In the genomic region with DNA sequence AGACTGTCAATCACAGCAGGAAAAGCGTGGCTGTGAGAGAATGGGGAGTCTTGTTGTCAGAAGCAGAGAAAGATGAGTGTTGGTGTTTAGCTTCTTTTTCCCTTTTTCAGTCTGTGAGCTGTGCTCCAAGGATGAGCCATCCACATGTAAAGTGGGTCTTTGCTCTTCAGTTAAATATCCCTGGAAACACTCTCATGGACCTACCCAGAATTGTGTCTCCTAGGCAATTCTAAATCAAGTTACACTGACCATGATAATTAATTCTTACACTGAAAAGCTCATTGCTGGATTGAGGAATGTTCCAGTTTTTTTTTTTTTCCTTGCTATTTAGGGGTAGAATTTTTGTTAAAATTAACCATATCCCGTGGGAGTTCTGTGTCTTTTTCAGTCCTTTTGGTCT, we compare ENCODE assay signal across 28 mouse cellular contexts.
DNase-seq lines count a peak whose midpoint lies in the region; ATAC-seq lines count a peak whose summit lies in the region.
"Had no signal": no experiment of that assay in that cellular context is flagged by ENCODE, and none has a peak within 500 bp of the region (broad histone marks: within the 10 kb centered on the region; RNA-seq: fewer than 3 reads in every experiment).

No protein-coding gene starts in this region.

- H3K9me3 ChIP-seq in midbrain, embryonic 15.5 days: no peaks in the 10 kb centered on the region
- H3K9me3 ChIP-seq: embryonic facial prominence, embryonic 13.5 days; embryonic facial prominence, embryonic 15.5 days; forebrain, embryonic 10.5 days; forebrain, embryonic 12.5 days; G1E had no signal

- DNase-seq in frontal cortex, postnatal 10 days (ENCODE audit: low spot score in 2 of 2): no peak
- DNase-seq in right cerebral cortex, adult 18-20 months: peak; percentile 25
- DNase-seq in right cerebral cortex, postnatal 10 days (ENCODE audit: low spot score in 2 of 2): no peak
- DNase-seq: adrenal gland, adult 8-10 months; adrenal gland, postnatal 14 days; adrenal gland, postnatal 36 days; B cell, adult 2 months; cerebellum, adult 11 months; cerebellum, adult 18-20 months; cerebellum, adult 8-10 months; cerebellum, adult 9-11 months; cerebellum, postnatal 14 days; cerebellum, postnatal 36 days; embryo, embryonic 11 days had no signal

- H3K4me2 ChIP-seq in midbrain, embryonic 15.5 days: no peak overlapping the region
- H3K4me2 ChIP-seq: embryonic facial prominence, embryonic 13.5 days; embryonic facial prominence, embryonic 15.5 days; forebrain, embryonic 12.5 days had no signal

- no peaks in the 10 kb centered on the region for H3K4me1 ChIP-seq in midbrain, embryonic 15.5 days
- H3K4me1 ChIP-seq: embryonic facial prominence, embryonic 13.5 days; embryonic facial prominence, embryonic 15.5 days; forebrain, embryonic 10.5 days; forebrain, embryonic 12.5 days had no signal

- peak; percentile 96 for ATAC-seq in frontal cortex, adult (ENCODE audit: low TSS enrichment)
- ATAC-seq in midbrain, embryonic 15.5 days (replicated peaks): no peak
- ATAC-seq: activated CD4-positive, CD25-positive, alpha-beta regulatory T cell, adult 4 months; CD4-positive, CD25-positive, alpha-beta regulatory T cell, adult 4 months; forebrain, embryonic 14.5 days; forebrain, embryonic 16.5 days; Patski had no signal

- no peaks in the 10 kb centered on the region for H3K36me3 ChIP-seq in midbrain, embryonic 15.5 days (replicated peaks)
- H3K36me3 ChIP-seq: embryonic facial prominence, embryonic 13.5 days; embryonic facial prominence, embryonic 15.5 days; forebrain, embryonic 10.5 days; forebrain, embryonic 12.5 days; G1E had no signal

- H3K27me3 ChIP-seq in midbrain, embryonic 15.5 days (replicated peaks): no peaks in the 10 kb centered on the region
- H3K27me3 ChIP-seq: CH12.LX; embryonic facial prominence, embryonic 13.5 days; embryonic facial prominence, embryonic 15.5 days; forebrain, embryonic 12.5 days; Patski had no signal

- no peak overlapping the region for H3K4me3 ChIP-seq in midbrain, embryonic 15.5 days
- H3K4me3 ChIP-seq: embryonic facial prominence, embryonic 13.5 days; embryonic facial prominence, embryonic 15.5 days; erythroblast, embryonic 14.5 days; forebrain, embryonic 10.5 days; forebrain, embryonic 12.5 days had no signal

- H3K9ac ChIP-seq in midbrain, embryonic 15.5 days: no peak overlapping the region
- H3K9ac ChIP-seq: embryonic facial prominence, embryonic 13.5 days; embryonic facial prominence, embryonic 15.5 days; forebrain, embryonic 12.5 days had no signal

- WGBS in midbrain, embryonic 15.5 days: 74% methylated on average over 2 of the region's 2 CpGs

- H3K27ac ChIP-seq in midbrain, embryonic 15.5 days: no peak overlapping the region
- H3K27ac ChIP-seq: embryonic facial prominence, embryonic 13.5 days; embryonic facial prominence, embryonic 15.5 days; forebrain, embryonic 10.5 days; forebrain, embryonic 12.5 days had no signal
